Mouse (Mus musculus) ovary, adult 2 months (tissue): Measurements from ENCODE around the gene Tubb2b. TPM values are rescaled to one million over a fixed set of nuclear protein-coding genes. Genes with fewer than 3 reads are reported as not detected.

ENCODE experiments used
- polyA plus RNA-seq: library from polyadenylated mRNA; depleted of rRNA; stranded (reverse); fragments of >200 nt; gene quantifications from 2 replicates; pipeline ENCODE4 v1.2.3, GENCODE M21; 2012; rRNA removed

Tubb2b gene
- polyA plus RNA-seq = 39.9 and 49.9 TPM in 2 replicates

DNA sequence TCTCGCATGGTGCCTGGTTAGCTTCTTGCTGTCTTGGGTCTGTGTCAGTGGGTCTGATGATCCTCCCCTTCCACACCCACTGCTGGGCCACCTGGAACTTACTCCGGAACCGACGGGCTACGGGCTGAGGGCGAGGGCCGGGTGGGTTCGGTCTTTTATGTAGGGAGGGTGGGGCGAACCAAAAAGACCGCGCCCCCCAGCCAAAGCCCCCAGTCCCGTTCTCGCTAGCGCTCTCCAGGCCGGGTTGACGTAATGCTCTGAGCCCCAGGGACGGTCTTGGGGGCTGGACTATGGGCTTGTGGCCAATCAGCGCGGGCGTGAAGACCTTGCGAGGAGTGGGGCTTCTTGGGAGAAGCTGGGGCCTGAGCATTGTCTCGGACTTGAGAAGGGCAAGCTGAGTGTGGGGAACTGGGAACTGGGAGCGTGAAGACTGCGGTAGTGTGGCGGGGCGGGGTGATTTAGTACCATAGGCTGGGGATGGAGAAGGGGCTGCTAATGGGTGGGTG is at the start of gene Tubb2b:
Gene Tubb2b (minus strand): TSS at position 241 of the 506 bp plus-strand sequence.

GRCm38 (mm10) chr13:34162491-34163303 is 32.4 kb upstream of the Tubb2b start, which contains the start of gene Psmg4:
Gene Psmg4 (plus strand): TSS chr13:34162964.

DNA sequence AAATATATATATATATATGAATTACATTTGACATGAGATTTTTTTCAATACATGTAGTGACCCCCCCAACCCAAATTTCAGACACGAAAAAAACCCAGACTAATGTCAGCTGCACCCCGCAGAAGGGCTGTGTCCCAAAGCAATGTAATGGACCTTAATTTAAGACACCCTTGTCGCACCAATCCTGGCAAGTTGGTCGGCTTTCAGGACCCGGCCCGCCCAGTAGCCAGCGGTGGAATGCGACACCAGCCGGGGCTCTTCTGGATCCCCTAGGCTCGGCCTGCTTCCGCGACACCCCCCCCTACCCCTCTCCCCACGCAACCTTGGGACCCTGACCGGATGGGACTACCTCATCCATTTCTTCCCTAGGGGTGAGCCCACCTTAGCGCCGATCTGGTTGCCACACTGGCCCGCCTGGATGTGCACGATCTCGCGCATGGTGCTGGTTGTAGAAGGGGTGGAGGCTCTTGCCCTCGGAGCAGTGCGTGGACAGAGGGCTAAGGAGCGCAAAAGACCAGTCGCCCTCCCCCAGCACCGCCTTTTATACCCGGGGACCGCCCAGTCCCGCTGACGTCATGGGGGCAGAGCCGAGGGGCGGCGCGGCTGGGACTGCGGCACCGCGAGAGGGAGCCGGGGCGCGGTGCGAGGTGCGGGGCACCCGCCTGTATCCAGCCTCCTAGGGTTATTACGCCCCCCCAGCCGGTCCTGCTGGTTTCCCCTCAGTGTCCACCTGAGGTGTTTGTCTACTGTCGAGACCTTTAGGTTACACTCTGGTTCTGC is 52.6 kb downstream of the Tubb2b start, which contains the start of gene Tubb2a:
Gene Tubb2a (minus strand): TSS at position 516 of the 780 bp plus-strand sequence.

Other genes starting within 250 kb of the Tubb2b start
- not detected in 2 replicates for gene Serpinb6c, start 224.8 kb downstream of the Tubb2b start, polyA plus RNA-seq
- gene Nqo2, start 165.8 kb downstream of the Tubb2b start, polyA plus RNA-seq = 4.7 and 5.5 TPM in 2 replicates
- gene Ripk1, start 128.1 kb downstream of the Tubb2b start, polyA plus RNA-seq = 15.1 and 18.5 TPM in 2 replicates
- gene Serpinb6a, start 127.7 kb downstream of the Tubb2b start, polyA plus RNA-seq = 85.9 and 88.4 TPM in 2 replicates
- gene Bphl, start 92.9 kb downstream of the Tubb2b start, polyA plus RNA-seq = 50.7 and 53.5 TPM in 2 replicates
- gene Tubb2a, start 52.5 kb downstream of the Tubb2b start, polyA plus RNA-seq = 357 and 364 TPM in 2 replicates
- 223 and 253 TPM in 2 replicates for gene Psmg4, start 32.5 kb upstream of the Tubb2b start, polyA plus RNA-seq
- gene Slc22a23, start 214.7 kb upstream of the Tubb2b start, polyA plus RNA-seq = 13.2 and 14.1 TPM in 2 replicates